Mouse (Mus musculus): ENCODE measurements around the gene Ezh1. TPM values are rescaled to one million over a fixed set of nuclear protein-coding genes. Genes with fewer than 3 reads are reported as not detected.

Gene Ezh1
- 10 to 100 TPM; 39.9 to 59.3 (median 47.7) TPM for total RNA-seq (2022)

- DNase-seq = peak; percentile 84
Observed at GRCm38 (mm10) chr11:101226065-101226701, at the start of gene Ezh1. Ezh1 (minus strand) TSS chr11:101226463.

GRCm38 (mm10) chr11:101275309-101275708, 49.0 kb upstream of the Ezh1 start:
- DNase-seq = no peak

GRCm38 (mm10) chr11:101272446-101272845, 46.2 kb upstream of the Ezh1 start:
- no peak for DNase-seq

- DNase-seq = no peak
Observed at GRCm38 (mm10) chr11:101269577-101270116, 43.4 kb upstream of the Ezh1 start.

GRCm38 (mm10) chr11:101265906-101266305, 39.6 kb upstream of the Ezh1 start:
- no peak for DNase-seq

GRCm38 (mm10) chr11:101264954-101265471, 38.8 kb upstream of the Ezh1 start:
- DNase-seq = no peak

GRCm38 (mm10) chr11:101263989-101264280, 37.7 kb upstream of the Ezh1 start:
- DNase-seq = no peak

GRCm38 (mm10) chr11:101263138-101263988, 37.1 kb upstream of the Ezh1 start:
- no peak for DNase-seq

- no peak for DNase-seq
Observed at GRCm38 (mm10) chr11:101262272-101262967, 36.2 kb upstream of the Ezh1 start.

GRCm38 (mm10) chr11:101260826-101261380, 34.6 kb upstream of the Ezh1 start:
- DNase-seq = no peak

GRCm38 (mm10) chr11:101259948-101260825, 33.9 kb upstream of the Ezh1 start, which contains the start of gene Wnk4:
Wnk4 (plus strand) TSS chr11:101260567.
- DNase-seq = no peak

GRCm38 (mm10) chr11:101259261-101259712, 33.0 kb upstream of the Ezh1 start:
- no peak for DNase-seq

- DNase-seq = no peak
Observed at GRCm38 (mm10) chr11:101255826-101256775, 29.8 kb upstream of the Ezh1 start.

GRCm38 (mm10) chr11:101253613-101254389, 27.5 kb upstream of the Ezh1 start, which contains the start of gene Vps25:
Vps25 (plus strand) TSS chr11:101253707.
- peak; percentile 77 for DNase-seq

GRCm38 (mm10) chr11:101252941-101253340, 26.7 kb upstream of the Ezh1 start:
- DNase-seq = no peak

- DNase-seq = no peak
Observed at GRCm38 (mm10) chr11:101251031-101251430, 24.8 kb upstream of the Ezh1 start.

GRCm38 (mm10) chr11:101248258-101248994, 22.2 kb upstream of the Ezh1 start:
- DNase-seq = no peak

- DNase-seq = no peak
Observed at GRCm38 (mm10) chr11:101247521-101248030, 21.3 kb upstream of the Ezh1 start.
